Mouse (Mus musculus) heart, embryonic 10.5 days (tissue): Measurements from ENCODE around the gene Prkd3. TPM values are rescaled to one million over a fixed set of nuclear protein-coding genes. Genes with fewer than 3 reads are reported as not detected.

ENCODE experiments used
- DNase-seq: peaks from one replicate; pipeline ENCODE4 v3.0.0-alpha.2; 2017; ENCODE audit warnings: low spot score
- H3K27ac ChIP-seq: fragments of 300-500 bp; sonication (generic); 2 replicates; pipeline ENCODE4 v1.5.1; 2016; ENCODE audit warnings: mild to moderate bottlenecking
- H3K27me3 ChIP-seq: fragments of 300-500 bp; sonication (generic); 2 replicates; pipeline ENCODE4 v1.6.1; 2016; ENCODE audit warnings: mild to moderate bottlenecking; ENCODE audit not compliant: poor library complexity, insufficient read depth, severe bottlenecking
- H3K36me3 ChIP-seq: fragments of 300-500 bp; sonication (generic); 2 replicates; pipeline ENCODE4 v1.6.1; 2016; ENCODE audit warnings: mild to moderate bottlenecking, moderate library complexity
- H3K4me1 ChIP-seq: fragments of 300-500 bp; sonication (generic); 2 replicates; pipeline ENCODE4 v1.6.1; 2016; ENCODE audit warnings: mild to moderate bottlenecking
- H3K4me3 ChIP-seq: fragments of 300-500 bp; sonication (generic); 2 replicates; pipeline ENCODE4 v1.5.1; 2016; ENCODE audit warnings: mild to moderate bottlenecking, moderate library complexity
- H3K9me3 ChIP-seq: fragments of 300-500 bp; sonication (generic); 2 replicates; pipeline ENCODE4 v1.6.1; 2016; ENCODE audit warnings: mild to moderate bottlenecking, moderate library complexity
- WGBS: fragments of 180-500 bp; shearing (Covaris S2); methylation state at CpG from one replicate; pipeline ENCODE4 v1.1.7; 2016; 5-methylcytosine and 5-hydroxymethylcytosine counted together
- polyA plus RNA-seq: library from polyadenylated mRNA; unstranded; fragments of >200 nt; fragmentation: Nextera tagmentation; extraction: Ambion mirVana; gene quantifications from 2 replicates; pipeline ENCODE4 v1.2.1, GENCODE M21; 2016

Prkd3 gene
- polyA plus RNA-seq, 1 experiment from 2014 or later = 32.8 TPM

DNA sequence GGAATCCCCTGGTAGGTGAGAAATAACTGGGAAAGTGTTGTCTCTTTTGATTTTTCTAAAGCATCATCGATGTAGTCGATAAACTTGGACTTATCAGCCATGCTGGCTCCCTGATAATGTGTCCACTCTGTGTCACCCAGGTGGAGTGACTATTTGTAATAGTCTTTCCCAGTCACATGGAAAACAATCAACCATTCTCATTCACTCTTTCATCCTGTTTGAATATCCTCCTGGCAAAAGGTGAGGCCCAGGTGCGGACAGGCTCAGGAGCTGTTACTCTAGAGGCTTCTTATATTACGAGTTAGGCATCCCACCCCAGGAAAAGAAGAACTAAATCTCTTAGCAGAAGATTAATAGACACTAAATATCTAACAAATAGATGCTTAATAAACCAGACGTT, 113.7 kb downstream of the Prkd3 start, which contains the start of gene Sult6b1:
Gene Sult6b1 (minus strand): TSS at position 101 of the 400 bp plus-strand sequence.
- no peak for DNase-seq
- 79% methylated on average over 5 of the region's 5 CpGs for WGBS
- Histone ChIP-seq H3K27ac (no peak within 1 kb of the TSS), H3K4me3 (no peak within 1 kb of the TSS), H3K36me3 (no peaks in the 10 kb centered on the region), H3K27me3 (no peaks in the 10 kb centered on the region), H3K4me1 (no peaks in the 10 kb centered on the region), H3K9me3 (no peaks in the 10 kb centered on the region)

DNA sequence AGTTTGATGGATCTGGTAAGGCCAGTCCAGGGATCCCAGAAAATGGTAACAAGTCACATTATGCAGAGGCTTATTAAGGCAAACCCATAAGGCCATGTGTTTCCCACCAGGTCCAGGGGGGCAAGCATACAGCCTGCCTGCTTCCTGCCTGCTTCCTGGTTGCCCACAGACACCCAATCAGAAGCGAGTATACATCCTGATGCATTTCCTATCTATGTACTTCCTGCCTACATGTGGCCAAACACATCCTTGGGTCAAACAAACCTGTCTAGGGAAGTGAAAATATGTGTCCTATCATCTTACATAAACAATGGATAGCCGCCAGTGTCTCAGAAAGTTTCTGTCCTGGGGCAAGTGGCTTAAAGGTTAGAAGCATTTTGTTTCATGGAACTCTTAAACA, 117.5 kb downstream of the Prkd3 start:
- H3K27me3 ChIP-seq = no peaks in the 10 kb centered on the region
- WGBS = 64% methylated on average over 2 of the region's 2 CpGs
- no peak overlapping the region for H3K4me3 ChIP-seq
- DNase-seq = no peak
- H3K9me3 ChIP-seq = no peaks in the 10 kb centered on the region
- H3K27ac ChIP-seq = no peak overlapping the region
- no peaks in the 10 kb centered on the region for H3K4me1 ChIP-seq
- no peaks in the 10 kb centered on the region for H3K36me3 ChIP-seq

Other genes with a start within 250 kb of the Prkd3 start
- gene Heatr5b, start 185.5 kb downstream of the Prkd3 start, polyA plus RNA-seq = 16.2 and 20.1 TPM in 2 replicates
- 32.8 and 33.3 TPM in 2 replicates for gene Gpatch11, start 185.2 kb downstream of the Prkd3 start, polyA plus RNA-seq
- 7.3 and 9.7 TPM in 2 replicates for gene Eif2ak2, start 138.2 kb downstream of the Prkd3 start, polyA plus RNA-seq
- gene Sult6b1, start 113.8 kb downstream of the Prkd3 start, polyA plus RNA-seq = 0.06 and 0.10 TPM in 2 replicates
- 76.7 and 84.9 TPM in 2 replicates for gene Cebpzos, start 104.3 kb downstream of the Prkd3 start, polyA plus RNA-seq
- 34.5 and 42.4 TPM in 2 replicates for gene Cebpz, start 83.8 kb downstream of the Prkd3 start, polyA plus RNA-seq
- 62.8 and 71.3 TPM in 2 replicates for gene Ndufaf7, start 83.7 kb downstream of the Prkd3 start, polyA plus RNA-seq
- gene Qpct, start 31.1 kb upstream of the Prkd3 start, polyA plus RNA-seq = 13.3 and 25.5 TPM in 2 replicates